Mouse (Mus musculus) right cerebral cortex, adult 2 months (tissue): ENCODE results near the gene Pdhb.
A peak's percentile ranks its signal among the peaks of the same experiment; 100 is the strongest.
"Not testable (repeated sequence)": the region's sequence is repeated elsewhere in the genome, so short reads cannot be mapped to it uniquely, and the experiment has no call there.

Experiments
- DNase-seq, 2 experiments: peaks; one replicate each; pipeline ENCODE4 v3.0.0; 2021 to 2022; ENCODE audit warnings: low spot score in 2 of 2

Pdhb gene

GRCm38 (mm10) chr14:8135130-8135529 is 37.7 kb downstream of the Pdhb start:
- DNase-seq, result peak; percentile 45 to 55

DNA sequence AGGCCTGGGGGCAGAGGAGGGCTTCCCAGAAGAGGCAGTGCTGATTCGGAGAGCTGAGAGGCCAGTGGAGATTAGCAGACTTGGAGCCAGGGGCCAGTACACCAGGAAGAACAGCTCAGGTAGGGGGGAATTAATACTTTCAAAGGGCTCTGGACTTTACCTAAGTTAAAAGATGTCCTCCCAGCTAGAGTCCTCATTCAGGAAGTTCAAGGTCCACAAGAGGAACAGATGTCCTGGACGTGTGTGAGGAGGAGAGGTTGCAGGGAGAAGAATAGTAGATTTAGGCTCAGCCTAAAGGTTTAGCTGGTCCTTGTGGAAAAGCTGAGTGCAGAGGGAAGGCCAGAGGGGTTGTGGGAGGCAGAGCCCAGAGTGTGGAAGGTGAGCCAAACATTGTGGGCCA is 38.6 kb downstream of the Pdhb start:
- DNase-seq, result no peak

- DNase-seq, result no peak
Measured at GRCm38 (mm10) chr14:8132789-8133188, 40.0 kb downstream of the Pdhb start.

DNA sequence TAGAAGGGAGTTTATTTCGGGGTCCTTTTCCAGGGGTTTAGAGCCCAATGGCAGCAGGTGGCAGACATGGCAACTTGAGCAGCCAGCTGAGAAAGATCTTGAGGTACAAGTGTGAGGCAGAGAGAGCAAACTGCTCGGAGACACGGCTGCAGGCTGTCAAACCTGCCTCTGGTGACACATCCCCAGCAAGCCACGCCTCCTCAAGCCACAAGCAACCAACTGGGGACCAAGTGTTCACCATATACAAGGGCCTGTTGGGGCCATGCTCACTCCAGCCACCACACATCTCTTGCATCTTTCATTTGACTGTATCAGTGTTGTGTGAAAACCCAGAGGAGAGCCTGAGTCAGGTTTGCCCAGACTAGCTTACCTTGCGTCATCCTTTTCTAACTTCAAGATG is 44.9 kb downstream of the Pdhb start:
- no peak for DNase-seq

DNA sequence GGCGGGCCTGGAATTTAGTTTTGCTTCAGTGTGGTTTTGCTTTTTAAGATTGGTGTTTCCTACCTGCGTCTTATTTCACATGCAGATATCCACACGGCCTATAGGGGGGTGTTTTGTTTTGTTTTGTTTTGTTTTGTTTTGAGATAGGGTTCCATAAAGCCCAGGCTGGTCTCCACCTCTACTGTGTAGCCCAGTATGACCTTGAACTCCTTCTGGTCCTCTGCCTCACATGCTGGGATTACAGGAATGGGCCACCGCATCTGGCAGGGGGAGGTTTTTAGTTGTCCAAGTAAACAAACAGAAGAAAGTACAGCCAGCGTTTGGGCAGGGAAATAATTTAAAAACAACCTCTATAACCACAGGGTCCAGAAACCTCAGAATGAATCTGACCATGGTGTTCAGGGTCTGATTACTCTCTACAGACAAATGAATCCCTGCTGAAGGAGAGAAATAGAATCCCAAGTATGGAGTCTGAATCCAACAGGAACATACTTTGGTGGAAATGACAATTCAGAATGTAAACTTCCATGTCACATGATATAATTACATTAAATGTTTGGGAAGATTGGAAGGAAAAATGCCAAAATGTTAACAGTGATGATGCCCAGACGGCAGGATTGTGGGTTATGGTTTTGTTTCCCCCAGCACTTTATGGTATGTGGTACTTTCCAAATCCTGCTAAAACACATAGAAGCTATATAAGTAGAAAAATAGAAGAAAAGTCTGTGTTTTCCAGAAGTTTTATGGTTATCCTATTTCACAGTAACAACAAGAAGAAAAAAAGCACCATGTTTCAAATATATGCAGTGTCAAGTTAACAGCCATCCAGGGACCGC is 48.6 kb downstream of the Pdhb start:
- no peak for DNase-seq

- DNase-seq, result not testable (repeated sequence)
Measured at GRCm38 (mm10) chr14:8123611-8124010, 49.2 kb downstream of the Pdhb start.

DNA sequence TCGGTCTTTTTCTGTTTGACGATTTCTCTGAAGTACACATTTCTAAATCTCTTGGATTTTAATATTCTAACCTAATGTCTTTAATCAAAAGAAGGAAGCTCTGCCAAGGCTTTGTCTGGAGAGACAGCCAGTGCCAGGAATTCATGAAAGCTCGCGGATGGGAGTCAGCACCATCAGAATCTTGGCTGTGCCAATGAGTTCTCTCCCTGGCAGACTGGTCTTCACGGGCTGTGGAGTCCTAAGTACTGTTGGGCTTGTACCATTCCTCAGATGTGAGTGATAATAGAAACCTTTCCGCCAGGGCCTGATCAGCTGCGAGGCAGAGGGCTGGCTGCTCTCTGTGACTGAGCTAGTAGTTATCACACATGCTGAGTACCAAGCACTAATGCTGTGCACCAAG is 49.7 kb downstream of the Pdhb start:
- DNase-seq, result no peak

- DNase-seq, result no peak
Measured at GRCm38 (mm10) chr14:8119904-8120303, 52.9 kb downstream of the Pdhb start.

GRCm38 (mm10) chr14:8119454-8119853 is 53.4 kb downstream of the Pdhb start:
- DNase-seq, result no peak

- no peak for DNase-seq
Measured at GRCm38 (mm10) chr14:8117371-8117770, 55.5 kb downstream of the Pdhb start.
